Mouse (Mus musculus): ENCODE results near the gene Trim67. TPM values are rescaled to one million over a fixed set of nuclear protein-coding genes. Genes with fewer than 3 reads are reported as not detected.

Trim67 gene
- polyA plus RNA-seq, 1 experiment from 2014 or later, result 0.01 TPM

DNA sequence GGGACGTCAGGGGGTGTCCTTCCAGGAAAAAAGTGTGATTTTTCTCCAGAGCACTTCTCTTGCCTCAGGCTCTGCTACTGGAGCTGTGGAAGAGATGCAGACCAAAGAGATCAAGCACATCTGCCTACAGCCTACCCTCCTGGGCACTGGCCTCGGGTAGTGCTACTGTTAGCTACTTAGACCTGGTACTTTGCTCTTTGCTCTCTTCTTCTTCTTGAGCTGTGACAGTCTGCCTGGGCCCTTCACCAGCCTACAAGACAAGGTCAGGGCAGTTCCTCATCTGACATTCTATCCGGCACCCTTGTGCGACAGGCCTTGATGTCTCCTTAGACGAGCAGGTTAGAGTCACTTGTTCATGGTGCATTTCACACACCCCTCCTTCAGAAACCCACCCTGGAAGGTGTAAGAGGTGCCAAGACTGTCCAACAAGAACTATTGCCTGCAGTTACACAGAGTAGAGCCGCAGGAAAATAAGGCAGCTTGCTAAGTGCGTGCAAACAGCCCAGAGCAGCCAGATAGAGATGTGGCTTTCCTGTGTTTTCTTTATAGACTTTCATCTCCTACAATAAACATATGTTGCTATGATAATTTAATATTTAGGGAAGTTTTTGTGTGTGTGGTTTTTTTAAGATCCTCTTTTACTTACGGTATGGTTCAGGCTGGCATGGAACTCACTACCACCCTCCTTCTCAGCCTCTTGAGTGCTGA is 3.0 kb downstream of the Trim67 start:
- peaks cover 23% of the 10 kb centered on the region for H3K4me1 ChIP-seq
- 59% methylated on average over 8 of the region's 8 CpGs for WGBS (ENCODE audit: insufficient replicate concordance)
- ATAC-seq, result no peak
- H3K36me3 ChIP-seq, result no peaks in the 10 kb centered on the region
- peaks cover 84% of the 10 kb centered on the region for H3K27me3 ChIP-seq (replicated peaks)
- H3K9ac ChIP-seq, result no peak overlapping the region
- no peak overlapping the region for H3K4me2 ChIP-seq
- no peak overlapping the region for H3K4me3 ChIP-seq
- no peaks in the 10 kb centered on the region for H3K9me3 ChIP-seq (replicated peaks)
- no peak overlapping the region for H3K27ac ChIP-seq

DNA sequence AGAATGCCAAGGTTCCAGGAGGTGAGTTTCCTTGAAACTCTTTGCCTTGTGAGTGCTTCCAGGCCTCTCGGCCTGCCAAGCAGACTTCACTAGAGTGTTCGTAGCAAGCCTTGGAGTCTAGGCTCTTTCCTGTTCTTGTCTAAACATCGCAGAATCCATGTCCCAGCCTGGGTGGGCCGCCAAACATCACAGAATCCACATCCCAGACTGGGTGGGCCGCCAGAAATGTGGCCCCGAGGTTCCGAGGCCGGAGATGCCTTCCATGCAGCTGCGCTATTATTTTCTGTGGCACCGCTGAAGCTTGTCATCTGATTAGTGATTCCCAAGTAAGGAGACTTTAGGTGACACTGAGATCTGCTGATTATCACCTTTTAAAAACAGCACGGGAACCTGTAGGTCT is 7.7 kb downstream of the Trim67 start:
- Histone ChIP-seq H3K9me3 (replicated peaks) (no peaks in the 10 kb centered on the region), H3K27ac (no peak overlapping the region), H3K36me3 (no peaks in the 10 kb centered on the region), H3K9ac (no peak overlapping the region), H3K4me1 (no peaks in the 10 kb centered on the region), H3K27me3 (replicated peaks) (peaks cover 61% of the 10 kb centered on the region), H3K4me3 (no peak overlapping the region), H3K4me2 (no peak overlapping the region)
- 28% methylated on average over 11 of the region's 11 CpGs for WGBS (ENCODE audit: insufficient replicate concordance)
- no peak for ATAC-seq

DNA sequence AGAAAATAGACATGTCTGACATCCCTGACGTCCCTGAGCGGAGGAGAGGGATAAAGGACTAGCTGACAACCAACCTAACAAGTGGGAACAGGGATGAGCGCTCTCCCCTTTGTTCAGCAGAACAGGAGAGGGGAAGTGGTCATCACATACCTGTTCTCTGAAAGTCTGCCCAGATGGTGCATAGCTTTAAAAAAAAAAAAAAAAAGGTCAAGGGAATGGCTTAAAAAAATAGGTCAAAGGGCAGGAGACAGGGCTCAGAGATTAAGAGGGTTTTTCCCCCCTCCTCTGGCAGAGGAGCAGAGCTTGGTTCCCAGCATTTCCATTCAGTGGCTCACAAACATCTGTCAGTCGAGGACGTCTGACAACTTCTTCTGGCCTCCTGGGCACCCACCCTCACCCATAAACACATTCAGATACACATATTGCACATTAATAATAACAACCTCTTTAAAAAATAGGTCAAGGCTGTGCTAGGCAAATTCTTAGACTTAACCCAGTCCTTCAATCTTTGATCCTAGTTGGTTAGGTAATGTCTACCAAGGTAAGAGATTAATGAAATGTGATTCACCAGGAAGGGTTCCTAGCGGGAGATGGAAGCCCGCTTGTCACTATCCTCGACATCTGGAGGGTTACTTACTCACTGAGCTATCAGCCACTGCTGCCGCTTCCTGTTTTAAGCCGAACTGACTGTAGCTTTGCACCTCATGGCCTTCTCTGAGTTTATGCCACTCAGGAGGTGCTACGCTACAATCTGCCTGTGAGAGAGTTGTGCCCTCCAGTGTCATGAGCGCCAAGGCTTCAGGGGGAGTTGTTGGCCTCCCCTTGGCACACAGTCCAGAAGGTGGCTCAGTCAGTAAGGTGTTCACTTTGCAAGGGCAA is 11.2 kb downstream of the Trim67 start:
- no peaks in the 10 kb centered on the region for H3K36me3 ChIP-seq
- H3K9me3 ChIP-seq (replicated peaks), result no peaks in the 10 kb centered on the region
- no peak for ATAC-seq
- no peak overlapping the region for H3K4me3 ChIP-seq
- no peaks in the 10 kb centered on the region for H3K4me1 ChIP-seq
- peaks cover 28% of the 10 kb centered on the region for H3K27me3 ChIP-seq (replicated peaks)
- H3K27ac ChIP-seq, result no peak overlapping the region
- WGBS (ENCODE audit: insufficient replicate concordance), result 30% methylated on average over 12 of the region's 12 CpGs
- no peak overlapping the region for H3K4me2 ChIP-seq
- no peak overlapping the region for H3K9ac ChIP-seq

- WGBS (ENCODE audit: insufficient replicate concordance), result 69% methylated on average over 4 of the region's 4 CpGs
- no peak for ATAC-seq
Measured at GRCm38 (mm10) chr8:124805990-124806389, 13.1 kb downstream of the Trim67 start.

DNA sequence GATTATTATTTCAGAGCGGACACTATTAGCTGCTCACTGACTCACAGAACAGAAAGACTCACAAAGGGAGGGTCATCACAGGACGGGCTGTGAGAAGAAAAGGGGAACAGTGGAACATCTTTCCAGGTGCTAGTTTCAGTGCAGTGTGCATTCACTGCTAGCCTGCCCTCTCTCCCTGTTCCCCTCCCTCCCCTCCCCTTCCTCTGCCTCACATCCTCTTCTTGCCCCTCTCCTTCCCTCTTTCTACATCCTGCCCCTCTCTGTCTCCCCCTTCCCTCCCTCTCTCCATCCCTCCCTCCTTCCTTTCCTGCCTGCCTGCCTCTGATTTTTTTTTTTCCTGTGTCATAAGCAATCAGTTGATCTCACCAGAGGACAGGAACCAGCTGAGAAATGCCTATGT is 16.5 kb downstream of the Trim67 start:
- H3K4me3 ChIP-seq, result no peak overlapping the region
- WGBS (ENCODE audit: insufficient replicate concordance), result 44% methylated on average over 2 of the region's 2 CpGs
- no peak overlapping the region for H3K9ac ChIP-seq
- H3K4me1 ChIP-seq, result no peaks in the 10 kb centered on the region
- no peak overlapping the region for H3K27ac ChIP-seq
- H3K27me3 ChIP-seq (replicated peaks), result peaks cover 3% of the 10 kb centered on the region; the same call in 1 of the 2 replicates
- H3K36me3 ChIP-seq, result no peaks in the 10 kb centered on the region
- H3K4me2 ChIP-seq, result no peak overlapping the region
- no peaks in the 10 kb centered on the region for H3K9me3 ChIP-seq (replicated peaks)
- ATAC-seq, result no peak

More at GRCm38 (mm10) chr8:124805990-124806389, 13.1 kb downstream of the Trim67 start:
- Histone ChIP-seq H3K4me1 (no peaks in the 10 kb centered on the region), H3K9ac (no peak overlapping the region), H3K4me2 (no peak overlapping the region), H3K36me3 (no peaks in the 10 kb centered on the region), H3K9me3 (replicated peaks) (no peaks in the 10 kb centered on the region), H3K4me3 (no peak overlapping the region), H3K27ac (no peak overlapping the region), H3K27me3 (replicated peaks) (peaks cover 23% of the 10 kb centered on the region)

- WGBS (ENCODE audit: insufficient replicate concordance), result 43% methylated on average over 5 of the region's 5 CpGs
- H3K4me2 ChIP-seq, result no peak overlapping the region
- no peaks in the 10 kb centered on the region for H3K36me3 ChIP-seq
- H3K27ac ChIP-seq, result no peak overlapping the region
- ATAC-seq, result no peak
- no peak overlapping the region for H3K9ac ChIP-seq
- no peaks in the 10 kb centered on the region for H3K9me3 ChIP-seq (replicated peaks)
- H3K4me1 ChIP-seq, result no peaks in the 10 kb centered on the region
- H3K27me3 ChIP-seq (replicated peaks), result no peaks in the 10 kb centered on the region
- no peak overlapping the region for H3K4me3 ChIP-seq
Measured at GRCm38 (mm10) chr8:124810056-124810610, 17.2 kb downstream of the Trim67 start.

- Histone ChIP-seq H3K36me3 (no peaks in the 10 kb centered on the region), H3K27ac (no peak overlapping the region), H3K4me3 (no peak overlapping the region), H3K27me3 (replicated peaks) (no peaks in the 10 kb centered on the region), H3K4me2 (no peak overlapping the region), H3K4me1 (no peaks in the 10 kb centered on the region), H3K9me3 (replicated peaks) (no peaks in the 10 kb centered on the region), H3K9ac (no peak overlapping the region)
- 40% methylated on average over 9 of the region's 9 CpGs for WGBS (ENCODE audit: insufficient replicate concordance)
- no peak for ATAC-seq
Measured at GRCm38 (mm10) chr8:124810689-124811394, 17.9 kb downstream of the Trim67 start.

GRCm38 (mm10) chr8:124813326-124813725 is 20.4 kb downstream of the Trim67 start:
- no peak for ATAC-seq

GRCm38 (mm10) chr8:124815870-124816269 is 23.0 kb downstream of the Trim67 start:
- H3K9ac ChIP-seq, result no peak overlapping the region
- no peak for ATAC-seq
- peaks cover 13% of the 10 kb centered on the region; the same call in 1 of the 2 replicates for H3K9me3 ChIP-seq (replicated peaks)
- WGBS (ENCODE audit: insufficient replicate concordance), result 79% methylated on average over 12 of the region's 12 CpGs
- H3K27ac ChIP-seq, result no peak overlapping the region
- H3K4me3 ChIP-seq, result no peak overlapping the region
- no peak overlapping the region for H3K4me2 ChIP-seq
- H3K36me3 ChIP-seq, result no peaks in the 10 kb centered on the region
- H3K4me1 ChIP-seq, result no peaks in the 10 kb centered on the region
- peaks cover 8% of the 10 kb centered on the region; the same call in 1 of the 2 replicates for H3K27me3 ChIP-seq (replicated peaks)

More at GRCm38 (mm10) chr8:124813326-124813725, 20.4 kb downstream of the Trim67 start:
- Histone ChIP-seq H3K9ac (no peak overlapping the region), H3K4me1 (no peaks in the 10 kb centered on the region), H3K27me3 (replicated peaks) (0 out of 2 replicates have a peak, but pooled peaks cover 2% of the 10 kb centered on the region), H3K36me3 (no peaks in the 10 kb centered on the region), H3K9me3 (replicated peaks) (peaks cover 13% of the 10 kb centered on the region; the same call in 1 of the 2 replicates), H3K27ac (no peak overlapping the region), H3K4me2 (no peak overlapping the region), H3K4me3 (no peak overlapping the region)
- WGBS (ENCODE audit: insufficient replicate concordance), result 80% methylated on average over 4 of the region's 4 CpGs

DNA sequence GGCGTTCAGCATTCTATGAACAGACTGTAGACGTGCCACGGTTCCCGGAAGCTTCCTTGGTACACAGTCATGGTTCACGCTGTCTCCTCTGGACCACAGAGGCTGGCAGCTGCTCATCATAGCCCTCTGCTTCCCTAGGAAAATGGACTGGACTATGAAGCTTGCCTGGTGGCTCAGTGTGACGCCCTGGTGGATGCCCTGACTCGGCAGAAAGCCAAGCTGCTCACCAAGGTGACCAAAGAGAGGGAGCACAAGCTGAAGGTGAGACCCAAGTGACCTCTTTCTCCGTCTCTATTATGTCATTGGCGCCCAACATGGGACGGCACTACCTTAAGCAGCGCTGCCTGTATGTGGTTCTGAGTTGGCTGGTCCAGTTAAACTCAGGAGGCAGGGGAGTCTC is 24.0 kb downstream of the Trim67 start:
- no peak overlapping the region for H3K27ac ChIP-seq
- peaks cover 8% of the 10 kb centered on the region; the same call in 1 of the 2 replicates for H3K27me3 ChIP-seq (replicated peaks)
- 79% methylated on average over 11 of the region's 11 CpGs for WGBS (ENCODE audit: insufficient replicate concordance)
- no peak overlapping the region for H3K9ac ChIP-seq
- H3K4me3 ChIP-seq, result no peak overlapping the region
- ATAC-seq, result no peak
- H3K4me2 ChIP-seq, result no peak overlapping the region
- no peaks in the 10 kb centered on the region for H3K4me1 ChIP-seq
- H3K36me3 ChIP-seq, result no peaks in the 10 kb centered on the region
- peaks cover 13% of the 10 kb centered on the region; the same call in 1 of the 2 replicates for H3K9me3 ChIP-seq (replicated peaks)

DNA sequence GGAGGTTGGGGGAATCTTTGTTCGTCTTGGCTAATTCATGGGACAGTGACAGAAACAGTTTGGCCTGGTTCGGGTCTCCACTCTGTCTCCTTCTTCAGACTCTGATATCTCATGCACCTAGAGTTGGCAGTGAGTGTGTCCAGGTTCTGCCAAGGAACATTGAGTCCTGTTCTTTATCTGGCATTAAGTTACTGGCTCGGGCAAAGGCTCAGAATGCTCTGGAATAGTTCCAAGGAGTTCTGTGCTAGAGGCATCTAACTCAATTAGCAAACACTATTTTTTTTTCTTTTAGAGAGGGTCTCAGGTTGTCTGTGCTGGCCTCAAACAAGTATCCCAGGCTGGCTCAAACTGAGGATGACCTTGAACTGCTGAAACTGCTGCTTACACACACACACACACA is 24.5 kb downstream of the Trim67 start:
- Histone ChIP-seq H3K4me1 (no peaks in the 10 kb centered on the region), H3K27ac (no peak overlapping the region), H3K4me3 (no peak overlapping the region), H3K27me3 (replicated peaks) (peaks cover 8% of the 10 kb centered on the region; the same call in 1 of the 2 replicates), H3K4me2 (no peak overlapping the region), H3K36me3 (no peaks in the 10 kb centered on the region), H3K9me3 (replicated peaks) (peaks cover 13% of the 10 kb centered on the region; the same call in 1 of the 2 replicates), H3K9ac (no peak overlapping the region)
- ATAC-seq, result no peak
- 74% methylated on average over 3 of the region's 3 CpGs for WGBS (ENCODE audit: insufficient replicate concordance)

Data from liver, embryonic 12.5 days (tissue).